Mouse (Mus musculus): ENCODE measurements around the gene Tars.

DNA sequence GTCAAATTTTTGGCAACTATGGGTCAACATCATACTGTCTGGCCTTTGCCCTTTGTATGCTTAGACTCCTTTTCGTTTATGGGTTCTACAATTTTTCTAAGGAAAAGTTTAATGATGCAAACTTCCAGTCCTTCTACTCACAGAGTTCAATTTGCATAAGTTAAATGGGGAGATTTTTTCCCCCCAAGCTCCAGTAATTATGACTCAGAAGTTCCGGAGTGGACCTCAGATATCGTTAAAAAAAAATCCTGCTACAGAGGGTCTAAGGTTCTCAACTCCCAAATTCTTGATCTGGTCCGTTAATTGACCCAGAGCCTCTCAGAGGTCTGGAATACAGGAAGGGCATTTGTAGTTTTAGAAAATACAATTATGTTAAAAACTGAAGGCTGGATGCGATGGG is 37.6 kb downstream of the Tars start:
- TF ChIP-seq CTCF (IDR thresholded peaks at IDR 0.05; ENCODE audit: borderline replicate concordance, extremely low read depth, insufficient read depth, insufficient read length) (no peak), POLR2A (IDR thresholded peaks at IDR 0.05; ENCODE audit: borderline replicate concordance, extremely low read depth, insufficient read depth, insufficient read length, poor library complexity, severe bottlenecking) (no peak)

All from brain, embryonic 14.5 days (tissue).